Mouse (Mus musculus) naive thymus-derived CD4-positive, alpha-beta T cell, adult 5 months (primary cell): ENCODE results near the gene Nkx6-1. TPM values are rescaled to one million over a fixed set of nuclear protein-coding genes. Genes with fewer than 3 reads are reported as not detected.

Experiments
- polyA plus RNA-seq: library from polyadenylated mRNA; unstranded; fragments of 100-300 nt; shearing (Covaris generic); gene quantifications from one replicate; pipeline ENCODE4 v1.2.1, GENCODE M21; 2017

Gene Nkx6-1
- polyA plus RNA-seq: not detected

DNA sequence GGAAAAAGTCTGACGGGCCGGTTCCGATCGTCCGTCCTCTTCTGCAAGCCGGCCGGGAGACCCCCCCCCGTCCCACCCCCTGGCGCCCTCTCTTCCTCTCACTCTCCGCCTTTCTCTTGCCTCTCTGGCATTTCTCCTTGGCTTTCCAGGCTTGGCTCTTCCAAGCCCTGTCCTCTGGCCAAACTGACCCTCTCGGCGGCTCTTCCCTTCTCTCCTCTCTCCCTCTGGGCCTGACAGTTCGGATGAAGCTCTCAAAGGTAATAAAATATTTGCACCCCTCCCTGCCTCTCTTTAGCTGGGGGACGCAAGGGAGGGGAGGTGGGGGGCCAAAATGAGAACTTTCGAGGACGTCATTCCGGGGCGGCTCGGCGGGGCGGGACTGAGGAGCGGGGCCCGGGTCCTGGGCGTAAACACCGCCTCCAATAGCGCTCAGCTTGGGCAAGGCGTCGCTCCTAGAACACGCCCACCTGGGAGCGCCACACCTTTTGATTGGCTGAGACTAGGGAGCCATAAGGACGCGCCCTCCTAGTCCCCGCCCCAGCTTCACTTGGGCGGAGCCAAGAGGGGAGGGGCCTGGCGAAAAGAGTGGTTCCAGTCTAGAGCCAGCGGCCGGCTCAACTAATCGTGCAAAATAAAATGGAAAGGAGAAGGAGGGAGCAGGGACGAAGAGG is at the start of gene Nkx6-1:
Nkx6-1 (minus strand) TSS at position 52 of the 671 bp plus-strand sequence.

Other genes starting within 250 kb of the Nkx6-1 start
- gene Cds1, start 100.1 kb upstream of the Nkx6-1 start, polyA plus RNA-seq: not detected